Mouse (Mus musculus) liver, embryonic 16.5 days (tissue): ENCODE data around the gene BC004004. TPM values are rescaled to one million over a fixed set of nuclear protein-coding genes. Genes with fewer than 3 reads are reported as not detected.
A peak's percentile ranks its signal among the peaks of the same experiment; 100 is the strongest.

ENCODE experiments used
- ATAC-seq: fragments of 200-750 bp; cut with Nextera tagmentation; 2 replicates; pipeline ENCODE4 v1.8.0; 2017; ENCODE audit warnings: low read depth, mild to moderate bottlenecking, moderate number of reproducible peaks, moderate library complexity
- H3K27ac ChIP-seq: fragments of 300-500 bp; sonication (generic); 2 replicates; pipeline ENCODE4 v1.5.1; 2014; ENCODE audit warnings: mild to moderate bottlenecking, low read length
- H3K27me3 ChIP-seq: fragments of 300-500 bp; sonication (generic); 2 replicates; pipeline ENCODE4 v1.6.1; 2014; ENCODE audit warnings: low read depth, low read length, mixed read lengths; ENCODE audit not compliant: control insufficient read depth, insufficient read depth
- H3K36me3 ChIP-seq: fragments of 300-500 bp; sonication (generic); 2 replicates; pipeline ENCODE4 v1.6.1; 2014; ENCODE audit warnings: mild to moderate bottlenecking; ENCODE audit not compliant: control insufficient read depth, insufficient read depth
- H3K4me1 ChIP-seq: fragments of 300-500 bp; sonication (generic); 2 replicates; pipeline ENCODE4 v1.6.1; 2014; ENCODE audit warnings: low read depth, low read length, mixed read lengths; ENCODE audit not compliant: control insufficient read depth
- H3K4me2 ChIP-seq: fragments of 300-500 bp; sonication (generic); 2 replicates; pipeline ENCODE4 v1.6.1; 2014; ENCODE audit warnings: low read depth, low read length, mixed read lengths
- H3K4me3 ChIP-seq: fragments of 300-500 bp; sonication (generic); 2 replicates; pipeline ENCODE4 v1.5.1; 2014; ENCODE audit warnings: low read depth, mild to moderate bottlenecking, low read length
- H3K9ac ChIP-seq: fragments of 300-500 bp; sonication (generic); 2 replicates; pipeline ENCODE4 v1.6.1; 2014; ENCODE audit warnings: low read depth, low read length
- H3K9me3 ChIP-seq: fragments of 300-500 bp; sonication (generic); replicated peaks from 2 replicates; pipeline ENCODE4 v1.6.1; 2016; ENCODE audit warnings: low read length; ENCODE audit not compliant: control insufficient read depth
- WGBS: fragments of 180-500 bp; shearing (Covaris S2); extraction: QIAGEN DNeasy Blood & Tissue Kit; methylation state at CpG from one replicate; pipeline ENCODE4 v1.1.7; 2014; ENCODE audit not compliant: insufficient replicate concordance; 5-methylcytosine and 5-hydroxymethylcytosine counted together
- polyA plus RNA-seq: library from polyadenylated mRNA; unstranded; fragments of >200 nt; fragmentation: Nextera tagmentation; extraction: Ambion mirVana; gene quantifications from 2 replicates; pipeline ENCODE4 v1.2.1, GENCODE M21; 2015

The BC004004 gene
- 82.1 and 90.5 TPM in 2 replicates for polyA plus RNA-seq

- Histone ChIP-seq H3K9ac (peak within 1 kb of the TSS; percentile 93), H3K4me2 (peak within 1 kb of the TSS; percentile 82), H3K27ac (peak within 1 kb of the TSS; percentile 93), H3K36me3 (no peaks in the 10 kb centered on the region), H3K4me1 (peaks cover 35% of the 10 kb centered on the region), H3K4me3 (peak within 1 kb of the TSS; percentile 78), H3K9me3 (no peaks in the 10 kb centered on the region), H3K27me3 (no peaks in the 10 kb centered on the region)
- peak; percentile 89 for ATAC-seq
- WGBS, result under 1% methylated on average over 62 of the region's 63 CpGs
These were observed at the start of gene BC004004 for GRCm38 (mm10) chr17:29268682-29269348. BC004004 (plus strand) TSS chr17:29268788.

- Histone ChIP-seq H3K4me1 (no peaks in the 10 kb centered on the region), H3K9ac (no peak overlapping the region), H3K36me3 (no peaks in the 10 kb centered on the region), H3K4me2 (no peak overlapping the region), H3K4me3 (no peak overlapping the region), H3K27me3 (no peaks in the 10 kb centered on the region), H3K27ac (no peak overlapping the region), H3K9me3 (no peaks in the 10 kb centered on the region)
- WGBS, result 71% methylated on average over 14 of the region's 14 CpGs
- ATAC-seq, result no peak
These were observed 48.0 kb upstream of the BC004004 start for GRCm38 (mm10) chr17:29220631-29221030.

GRCm38 (mm10) chr17:29231109-29231508 is 37.5 kb upstream of the BC004004 start:
- H3K9me3 ChIP-seq, result no peaks in the 10 kb centered on the region
- no peak for ATAC-seq
- H3K9ac ChIP-seq, result no peak overlapping the region
- no peaks in the 10 kb centered on the region for H3K36me3 ChIP-seq
- no peaks in the 10 kb centered on the region for H3K4me1 ChIP-seq
- H3K27ac ChIP-seq, result no peak overlapping the region
- no peak overlapping the region for H3K4me2 ChIP-seq
- no peak overlapping the region for H3K4me3 ChIP-seq
- 59% methylated on average over 10 of the region's 10 CpGs for WGBS
- peaks cover 5% of the 10 kb centered on the region for H3K27me3 ChIP-seq

DNA sequence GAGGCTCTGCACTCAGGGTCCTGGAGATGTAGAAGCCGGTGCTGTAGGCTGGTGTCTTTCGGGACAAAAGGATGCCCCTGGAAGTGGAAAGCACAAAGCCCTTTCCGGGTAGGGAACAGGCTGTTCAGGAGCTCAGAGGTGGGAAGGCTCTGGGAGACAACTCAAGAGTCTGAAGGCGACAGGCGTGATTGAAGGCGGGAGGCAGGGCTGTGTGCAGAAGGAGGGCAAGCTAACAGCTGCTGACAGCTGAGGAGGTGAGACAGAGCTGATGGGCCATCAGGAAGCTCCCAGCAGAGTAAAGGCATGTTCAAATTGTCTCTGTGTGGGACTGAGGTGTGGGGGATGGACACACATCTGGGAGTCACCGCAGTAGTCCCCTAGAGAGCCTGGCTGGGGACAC is 32.5 kb upstream of the BC004004 start:
- ATAC-seq, result no peak
- Histone ChIP-seq H3K9ac (no peak overlapping the region), H3K9me3 (no peaks in the 10 kb centered on the region), H3K27ac (no peak overlapping the region), H3K4me3 (no peak overlapping the region), H3K4me2 (no peak overlapping the region), H3K27me3 (peaks cover 37% of the 10 kb centered on the region), H3K36me3 (no peaks in the 10 kb centered on the region), H3K4me1 (no peaks in the 10 kb centered on the region; the same call in none of the 2 replicates)
- WGBS, result 47% methylated on average over 7 of the region's 7 CpGs

DNA sequence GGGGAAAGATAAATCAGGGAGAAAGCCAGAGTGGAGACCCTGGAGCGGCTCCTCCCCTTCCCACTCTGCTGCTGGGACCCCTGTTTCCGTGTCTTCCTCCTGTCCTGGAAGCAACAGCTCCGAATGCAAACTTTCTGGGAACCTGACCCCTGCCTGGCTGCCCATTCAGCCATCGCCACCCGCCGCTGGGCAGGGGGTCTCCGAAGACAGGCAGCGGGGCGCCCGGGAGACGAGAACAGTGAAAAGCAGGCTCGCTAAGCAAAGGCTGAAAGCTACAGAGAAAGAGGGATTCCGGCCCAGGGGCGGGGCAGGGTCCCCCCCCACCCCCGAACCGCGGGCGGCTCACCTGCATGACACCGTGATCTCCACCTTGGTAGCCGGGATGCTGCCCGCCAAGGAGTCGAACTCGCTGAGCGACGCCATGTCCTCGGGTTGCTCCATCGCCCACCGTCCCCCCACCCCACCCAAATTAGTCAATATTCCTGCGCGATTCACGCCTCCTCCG is 31.3 kb upstream of the BC004004 start:
- Histone ChIP-seq H3K4me1 (no peaks in the 10 kb centered on the region; the same call in none of the 2 replicates), H3K4me2 (peak overlapping the region; percentile 65), H3K9me3 (no peaks in the 10 kb centered on the region), H3K27me3 (peaks cover 37% of the 10 kb centered on the region), H3K9ac (no peak overlapping the region), H3K27ac (no peak overlapping the region), H3K4me3 (peak overlapping the region; percentile 53), H3K36me3 (no peaks in the 10 kb centered on the region)
- 1% methylated on average over 31 of the region's 32 CpGs for WGBS
- no peak for ATAC-seq

- no peak within 1 kb of the TSS for H3K9ac ChIP-seq
- H3K4me2 ChIP-seq, result peak within 1 kb of the TSS; percentile 65
- H3K4me3 ChIP-seq, result peak within 1 kb of the TSS; percentile 53
- no peaks in the 10 kb centered on the region for H3K9me3 ChIP-seq
- no peaks in the 10 kb centered on the region for H3K36me3 ChIP-seq
- no peaks in the 10 kb centered on the region; the same call in none of the 2 replicates for H3K4me1 ChIP-seq
- ATAC-seq, result no peak
- H3K27ac ChIP-seq, result no peak within 1 kb of the TSS
- peaks cover 37% of the 10 kb centered on the region for H3K27me3 ChIP-seq
- WGBS, result under 1% methylated on average over 48 of the region's 73 CpGs
These were observed 30.7 kb upstream of the BC004004 start, which contains the start of gene Cpne5 for GRCm38 (mm10) chr17:29237772-29238420. Cpne5 (minus strand) TSS chr17:29238167.

DNA sequence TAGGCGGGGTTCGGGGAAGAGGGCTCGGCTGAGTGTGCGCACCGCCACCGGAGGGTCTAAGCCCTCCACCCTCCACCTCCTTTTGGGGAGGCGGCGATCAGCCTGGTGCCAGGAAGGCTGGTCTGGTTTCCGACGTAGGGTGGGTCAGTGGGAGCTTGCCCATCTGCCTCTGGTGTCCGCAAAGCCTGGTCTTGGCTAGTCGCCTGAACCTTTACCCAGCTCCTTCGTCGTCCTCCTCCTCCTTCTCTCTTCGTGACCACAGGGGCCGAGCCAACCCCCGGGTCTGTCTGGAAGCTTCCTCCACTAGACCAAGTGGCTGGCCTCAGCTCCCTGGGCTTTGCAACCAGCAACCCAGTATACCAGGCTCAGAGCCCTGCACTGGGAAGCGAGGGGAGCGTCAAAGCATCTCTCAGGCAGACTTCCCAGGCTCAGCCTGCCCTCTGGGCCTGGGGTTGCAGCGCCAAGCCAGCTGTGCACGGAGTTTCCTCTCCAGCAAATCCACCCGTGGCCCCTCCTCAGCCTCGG is 30.1 kb upstream of the BC004004 start:
- H3K9me3 ChIP-seq, result no peaks in the 10 kb centered on the region
- H3K4me3 ChIP-seq, result peak overlapping the region; percentile 53
- ATAC-seq, result no peak
- H3K9ac ChIP-seq, result no peak overlapping the region
- H3K27ac ChIP-seq, result no peak overlapping the region
- peak overlapping the region; percentile 65 for H3K4me2 ChIP-seq
- no peaks in the 10 kb centered on the region; the same call in none of the 2 replicates for H3K4me1 ChIP-seq
- H3K36me3 ChIP-seq, result no peaks in the 10 kb centered on the region
- 4% methylated on average over 23 of the region's 23 CpGs for WGBS
- peaks cover 41% of the 10 kb centered on the region for H3K27me3 ChIP-seq

GRCm38 (mm10) chr17:29244912-29245311 is 23.7 kb upstream of the BC004004 start:
- no peak for ATAC-seq
- Histone ChIP-seq H3K9me3 (no peaks in the 10 kb centered on the region), H3K4me1 (no peaks in the 10 kb centered on the region), H3K4me2 (no peak overlapping the region), H3K27me3 (peaks cover 5% of the 10 kb centered on the region; the same call in 1 of the 2 replicates), H3K36me3 (0 out of 2 replicates have a peak, but pooled peaks cover under 1% of the 10 kb centered on the region), H3K9ac (no peak overlapping the region), H3K4me3 (no peak overlapping the region), H3K27ac (no peak overlapping the region)
- 48% methylated on average over 11 of the region's 12 CpGs for WGBS
